Mouse (Mus musculus): ENCODE results near the gene Ahctf1. TPM values are rescaled to one million over a fixed set of nuclear protein-coding genes. Genes with fewer than 3 reads are reported as not detected.

Gene Ahctf1
- 42.1 and 54.2 TPM in 2 replicates for polyA plus RNA-seq (2012; ENCODE audit: low replicate concordance)

DNA sequence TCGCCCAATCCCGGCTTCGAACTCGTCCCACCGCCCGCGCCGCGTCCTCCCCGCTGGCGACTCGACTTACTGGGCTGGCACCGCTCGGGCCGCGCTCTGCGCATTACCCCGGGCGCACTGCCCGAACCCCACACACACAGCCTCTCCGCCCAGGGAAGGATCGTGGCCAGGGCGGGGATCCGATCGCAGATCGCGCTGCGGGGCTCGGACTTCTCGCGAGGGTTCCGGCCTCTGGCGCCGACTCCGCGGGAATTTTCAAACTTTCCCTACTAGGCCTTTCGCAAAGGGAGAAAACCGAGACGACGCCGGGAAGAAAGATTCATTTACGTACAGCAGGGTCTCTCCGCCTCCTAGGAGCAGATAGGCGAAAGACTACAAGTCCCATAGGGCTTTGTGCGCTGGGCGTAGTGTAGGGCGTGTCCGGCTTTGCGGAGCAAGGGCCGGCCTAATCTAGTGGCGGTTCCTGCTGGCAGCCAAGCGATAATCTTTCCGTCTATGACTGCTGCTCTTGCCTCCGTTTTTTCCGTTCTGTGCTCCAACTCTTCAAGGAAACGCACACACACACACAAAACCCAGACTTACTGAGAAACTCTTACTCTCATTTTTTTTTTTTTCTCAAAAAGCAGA lies at the start of gene Ahctf1:
TSS of gene Ahctf1 (minus strand) at position 168 of the 627 bp plus-strand sequence.

DNA sequence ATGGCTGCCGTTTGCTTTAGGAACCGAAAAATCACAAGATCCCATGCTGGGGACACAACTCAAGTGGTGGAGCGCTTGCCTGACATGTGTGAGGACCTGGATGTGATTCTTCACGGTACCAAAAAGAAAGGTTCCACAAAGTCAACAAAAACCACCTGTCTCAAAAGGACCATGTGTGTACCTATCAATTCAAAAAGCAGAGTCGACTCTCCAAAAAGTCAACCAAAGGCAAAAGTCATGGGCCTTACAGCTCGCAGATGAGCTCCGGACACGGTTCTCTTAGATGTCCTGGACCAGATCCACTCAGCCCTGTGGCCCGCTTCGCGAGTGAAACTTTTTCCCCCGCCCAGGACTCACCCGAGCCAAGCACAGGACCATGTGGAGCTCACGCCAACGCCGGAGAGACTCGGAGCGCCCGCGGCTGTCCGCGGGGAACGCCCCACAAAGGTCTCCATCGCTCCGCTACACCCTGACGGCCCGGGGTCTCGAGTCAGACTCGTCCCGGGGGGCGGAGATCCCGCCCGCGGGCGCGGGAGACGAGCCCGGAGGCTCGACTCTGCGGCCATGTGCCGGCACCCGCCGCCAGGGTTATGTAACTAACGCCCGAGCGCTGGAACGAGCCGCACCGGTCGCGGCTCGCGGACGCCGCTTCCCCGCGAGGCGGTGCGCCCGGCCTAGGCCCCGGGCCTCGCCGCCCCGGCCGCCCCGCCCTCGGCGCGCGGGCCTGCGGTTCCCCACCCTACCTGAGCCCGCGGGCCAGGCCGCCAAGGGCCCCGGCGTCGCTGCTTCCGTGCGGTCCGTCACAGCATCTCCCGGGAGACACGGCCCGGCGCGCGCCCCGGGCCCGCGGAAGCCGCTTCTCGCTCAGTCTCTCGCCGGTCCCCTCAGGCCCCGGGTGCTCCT lies 619 bp downstream of the Ahctf1 start, which contains the start of gene Gm10518:
TSS of gene Gm10518 (plus strand) at position 767 of the 903 bp plus-strand sequence.

DNA sequence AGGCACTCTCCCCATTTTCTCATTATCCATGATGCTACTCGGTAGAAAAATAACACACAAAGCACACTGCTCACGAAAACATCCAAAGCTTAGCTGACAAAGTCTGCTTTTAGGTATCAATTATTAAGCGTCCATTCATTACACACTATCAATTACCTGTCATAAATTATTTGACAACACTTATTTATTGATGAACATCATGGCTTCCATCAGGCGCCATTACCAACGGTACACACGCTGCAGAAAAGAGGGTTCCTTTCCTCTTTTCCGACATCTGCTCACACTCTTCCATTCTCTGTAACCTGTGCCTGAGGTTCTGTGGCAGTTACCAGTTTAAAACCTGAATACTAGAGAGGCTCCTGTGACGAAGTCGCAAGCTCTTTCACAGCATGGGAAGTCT lies 58.3 kb downstream of the Ahctf1 start, which contains the start of gene Kif28:
TSS of gene Kif28 (minus strand) at position 101 of the 400 bp plus-strand sequence.

Other genes starting within 250 kb of the Ahctf1 start
- 0.46 and 0.75 TPM in 2 replicates for gene Sccpdh, start 135.5 kb downstream of the Ahctf1 start, polyA plus RNA-seq (2012; ENCODE audit: low replicate concordance)
- not detected in 2 replicates for gene Kif28, start 58.4 kb downstream of the Ahctf1 start, polyA plus RNA-seq (2012; ENCODE audit: low replicate concordance)
- gene Gm10518, start 304 bp downstream of the Ahctf1 start, polyA plus RNA-seq (2012; ENCODE audit: low replicate concordance) = not detected in 2 replicates
- gene Cdc42bpa, start 156.8 kb upstream of the Ahctf1 start, polyA plus RNA-seq (2012; ENCODE audit: low replicate concordance) = 36.1 and 39.4 TPM in 2 replicates